Mouse (Mus musculus) gastrocnemius, adult 18-20 months (tissue): Measurements from ENCODE around the gene Tmtc2. TPM values are rescaled to one million over a fixed set of nuclear protein-coding genes. Genes with fewer than 3 reads are reported as not detected.
A peak's percentile ranks its signal among the peaks of the same experiment; 100 is the strongest.

Experiments used
- DNase-seq: peaks from one replicate; pipeline ENCODE4 v3.0.0; 2021; ENCODE audit warnings: low spot score
- total RNA-seq, 2 experiments: library from RNA; stranded (reverse); gene quantifications; 2 replicates each; pipeline ENCODE4 v1.2.3; 2021

Tmtc2 gene
- total RNA-seq, 2 experiments from 2014 or later: 1.5 to 2.0 TPM

DNA sequence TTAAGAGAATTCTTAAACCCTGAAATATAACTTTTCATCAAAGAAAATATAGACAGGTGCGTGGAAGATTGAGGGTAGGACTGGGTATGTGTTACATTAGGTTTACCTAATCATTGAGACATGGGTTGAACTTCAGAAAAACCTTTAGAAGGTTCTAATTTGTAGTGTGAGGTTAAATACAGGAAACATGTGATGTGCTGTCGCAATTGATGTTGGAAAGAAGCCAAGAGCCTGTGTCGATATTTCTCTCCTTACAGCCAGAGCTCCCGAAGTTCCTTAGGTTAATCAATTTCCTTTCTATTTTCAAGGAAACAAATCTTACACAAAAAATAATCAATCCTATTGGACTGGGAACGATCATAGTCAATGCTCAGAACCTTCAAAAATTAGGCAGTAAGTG, 261.3 kb downstream of the Tmtc2 start:
- DNase-seq: no peak

DNA sequence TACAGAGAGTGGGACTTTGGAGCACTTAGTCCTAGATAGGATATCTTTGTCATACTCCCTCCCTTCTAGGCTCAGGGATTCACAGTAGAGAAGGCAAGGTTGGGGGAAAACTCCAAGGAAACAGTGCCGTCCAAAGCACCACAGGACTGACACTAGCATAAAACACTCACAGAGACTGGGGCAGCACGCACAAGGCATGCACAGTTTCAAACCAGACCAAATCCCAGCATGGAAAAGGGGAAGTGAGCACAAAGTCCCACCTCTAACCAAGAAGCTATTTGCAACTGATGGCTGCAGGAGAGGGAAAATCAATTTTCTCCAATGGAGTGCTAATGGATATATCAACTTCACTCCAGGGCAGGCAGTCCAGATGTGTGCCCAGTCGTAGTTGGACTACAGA, 276.7 kb downstream of the Tmtc2 start:
- no peak for DNase-seq

DNA sequence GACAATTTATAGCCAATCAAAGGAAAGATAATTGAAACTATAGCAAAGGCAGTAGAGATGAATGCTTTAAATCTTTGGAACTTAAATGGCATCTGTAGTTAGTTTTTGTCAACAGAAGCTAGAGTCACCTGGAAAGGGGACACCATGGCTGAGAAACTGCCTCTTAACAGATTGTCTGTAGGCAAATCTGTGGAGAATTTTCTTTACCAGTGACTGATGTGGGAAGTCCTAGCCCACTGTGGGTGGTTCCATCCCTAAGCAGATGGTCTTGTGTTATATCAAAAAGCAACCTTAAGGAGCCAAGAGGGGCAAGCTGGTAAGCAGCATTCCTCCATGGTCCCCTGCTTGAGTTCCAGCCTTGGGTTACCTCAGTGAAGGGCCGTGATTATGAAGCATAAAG, 281.3 kb downstream of the Tmtc2 start:
- DNase-seq: no peak

DNA sequence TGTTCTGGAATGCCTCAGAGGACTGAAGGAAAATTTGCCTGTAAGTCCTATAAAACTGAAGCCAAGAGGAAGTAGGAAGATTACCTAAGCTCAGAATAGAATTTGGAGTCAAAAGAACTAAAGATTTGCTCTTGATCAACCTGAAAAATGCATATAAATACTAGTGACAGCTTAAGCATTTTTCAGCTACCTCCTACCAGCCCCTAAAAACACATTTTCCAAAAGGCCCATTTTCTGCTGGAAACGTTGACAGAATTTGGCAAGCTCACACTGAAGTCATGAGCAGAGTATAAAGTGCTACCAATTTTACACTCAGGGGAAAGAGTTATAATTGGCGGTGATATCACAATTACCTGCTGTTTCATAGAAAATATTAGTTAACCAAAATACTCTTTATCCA, 285.8 kb downstream of the Tmtc2 start:
- no peak for DNase-seq

DNA sequence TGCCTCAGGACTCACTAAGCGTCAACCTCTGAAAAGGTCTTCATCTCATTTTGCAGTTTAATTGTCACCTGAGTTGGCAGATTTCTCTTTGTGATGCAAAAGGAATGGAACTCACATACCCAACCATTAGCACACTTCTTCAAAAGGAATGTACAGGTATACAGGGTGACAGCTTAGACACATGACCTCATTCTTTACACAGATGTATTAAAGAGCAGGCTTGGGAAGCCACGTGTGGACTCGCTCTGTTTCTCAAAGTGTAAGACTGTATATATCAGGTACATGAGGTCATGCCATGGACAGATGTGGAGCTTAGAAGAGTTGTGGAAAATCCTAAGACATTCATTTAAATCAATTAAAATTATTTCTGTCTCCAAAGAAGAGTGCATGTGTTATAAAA, 286.7 kb downstream of the Tmtc2 start:
- no peak for DNase-seq

DNA sequence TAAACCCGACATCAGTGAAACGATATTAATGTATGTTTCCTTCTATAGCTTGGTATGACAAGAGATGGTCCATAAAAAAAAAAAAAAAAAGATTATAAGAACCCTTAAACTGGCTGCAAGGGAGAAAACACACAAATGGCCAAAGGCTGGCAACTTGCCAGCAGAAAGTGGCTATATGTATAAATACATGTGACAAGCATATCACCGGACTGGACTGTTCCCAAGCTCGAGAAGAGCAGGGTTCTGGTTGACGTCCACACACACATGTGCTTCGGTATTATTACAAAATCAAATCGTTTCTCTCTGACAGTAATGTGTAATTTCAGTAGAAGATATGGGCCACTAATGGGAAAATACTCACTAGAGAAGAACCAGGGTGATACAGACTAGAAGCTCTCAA, 287.2 kb downstream of the Tmtc2 start:
- DNase-seq: no peak

DNA sequence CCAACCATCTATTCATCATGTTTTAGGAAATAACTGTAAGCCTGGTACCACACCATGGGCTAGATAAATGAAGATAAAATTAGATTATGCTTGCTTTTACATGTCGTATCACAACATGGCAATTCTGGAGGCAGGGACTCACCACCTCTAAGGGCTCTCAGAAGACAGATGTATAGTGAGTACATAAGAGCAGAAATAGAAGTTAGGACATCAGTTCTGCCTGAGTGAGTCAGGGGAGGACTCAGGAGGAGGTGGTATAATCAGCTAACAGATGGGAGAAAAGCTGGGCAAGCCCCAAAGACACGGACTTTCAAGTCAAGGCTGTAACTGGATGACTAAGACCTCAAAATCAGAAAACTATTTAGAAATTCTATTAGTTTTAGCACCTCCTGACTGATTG, 288.0 kb downstream of the Tmtc2 start:
- DNase-seq: no peak

DNA sequence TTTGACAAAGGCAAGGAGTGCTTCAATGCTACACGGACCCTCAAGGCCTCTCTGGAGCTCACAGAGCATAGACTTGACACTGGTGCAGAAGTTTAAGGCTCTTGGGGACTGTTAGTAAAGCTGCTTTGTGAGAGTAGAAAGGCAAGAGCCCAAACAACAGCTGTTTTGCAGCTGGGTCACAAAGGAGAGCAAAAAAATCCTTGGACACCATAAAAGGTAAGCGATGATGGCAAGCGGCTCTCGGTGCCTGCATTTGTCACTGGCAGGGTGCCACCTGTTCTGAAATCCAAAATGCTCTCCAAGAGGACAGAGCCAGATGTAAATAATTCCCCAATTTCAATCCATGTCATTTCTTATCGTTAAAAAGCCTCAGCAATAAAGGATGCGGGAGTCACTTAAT, 290.1 kb downstream of the Tmtc2 start:
- peak; percentile 30 for DNase-seq

DNA sequence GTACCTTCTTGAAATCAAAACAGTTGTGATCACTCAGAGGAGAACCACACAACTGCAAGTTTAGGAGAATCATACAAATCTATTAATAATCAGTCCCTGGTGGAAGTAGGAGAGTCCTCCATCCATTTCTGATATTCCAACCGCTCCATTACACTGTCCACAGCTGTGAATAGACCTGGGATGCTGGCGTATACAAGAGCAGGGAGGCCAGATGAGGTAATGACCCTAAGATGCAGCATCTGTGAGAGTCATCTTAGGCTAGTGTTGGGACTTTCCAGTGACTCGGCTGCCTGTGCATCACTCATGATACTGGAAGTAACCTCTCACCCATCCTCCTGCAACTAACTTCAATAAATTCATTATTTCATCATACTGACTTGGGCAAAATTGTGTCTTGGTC, 293.3 kb downstream of the Tmtc2 start:
- DNase-seq: peak; percentile 10

DNA sequence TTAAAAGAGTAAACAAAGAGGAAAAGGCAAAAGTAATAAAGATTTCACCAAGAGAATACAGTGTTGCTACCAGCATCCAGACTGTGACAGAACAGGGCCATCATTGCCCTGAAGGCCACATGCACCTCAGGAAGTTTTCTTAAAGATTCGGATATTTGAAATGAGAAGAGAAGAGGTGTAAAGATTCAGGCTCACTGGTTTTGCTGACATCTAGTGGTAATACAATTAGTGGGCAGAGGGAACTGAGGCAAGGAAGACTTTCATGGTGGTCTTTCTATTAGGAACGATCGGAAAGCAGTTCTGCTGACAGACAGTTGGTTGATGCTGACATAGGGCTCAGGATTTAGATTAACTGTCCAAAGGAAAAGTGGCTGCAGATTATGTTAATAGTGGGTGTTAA, 314.2 kb downstream of the Tmtc2 start:
- DNase-seq: no peak

DNA sequence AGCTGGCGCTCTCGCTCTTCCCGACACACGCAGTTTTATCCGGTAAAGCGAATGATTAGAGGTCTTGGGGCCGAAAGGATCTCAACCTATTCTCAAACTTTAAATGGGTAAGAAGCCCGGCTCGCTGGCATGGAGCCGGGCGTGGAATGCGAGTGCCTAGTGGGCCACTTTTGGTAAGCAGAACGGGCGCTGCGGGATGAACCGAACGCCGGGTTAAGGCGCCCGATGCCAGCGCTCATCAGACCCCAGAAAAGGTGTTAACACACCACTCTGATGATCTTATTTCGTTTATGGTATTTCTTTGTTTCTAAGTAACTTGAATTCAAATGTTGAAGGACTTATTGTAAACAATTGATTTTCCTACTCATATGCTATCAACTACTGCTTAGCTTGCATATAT, 336.0 kb downstream of the Tmtc2 start:
- DNase-seq: peak; percentile 26

DNA sequence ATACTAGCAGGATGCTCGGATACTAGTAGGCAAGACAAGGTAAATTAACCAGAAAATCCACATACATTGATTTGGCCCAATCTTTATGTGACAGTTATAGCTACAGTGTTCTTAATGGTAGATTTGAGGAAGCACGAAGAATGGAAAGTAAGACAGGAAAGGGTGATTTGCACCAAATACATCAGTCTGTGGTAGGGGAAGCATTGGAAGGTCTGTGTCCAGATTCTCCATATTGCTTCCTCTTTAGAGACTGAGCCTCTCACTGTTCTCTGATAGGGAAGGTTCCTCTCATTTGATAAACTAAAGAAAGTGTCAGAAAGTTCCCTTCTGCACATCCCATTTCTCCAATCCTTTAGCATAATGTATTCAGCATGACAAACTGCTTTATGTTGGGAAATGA, 341.4 kb downstream of the Tmtc2 start:
- DNase-seq: no peak

DNA sequence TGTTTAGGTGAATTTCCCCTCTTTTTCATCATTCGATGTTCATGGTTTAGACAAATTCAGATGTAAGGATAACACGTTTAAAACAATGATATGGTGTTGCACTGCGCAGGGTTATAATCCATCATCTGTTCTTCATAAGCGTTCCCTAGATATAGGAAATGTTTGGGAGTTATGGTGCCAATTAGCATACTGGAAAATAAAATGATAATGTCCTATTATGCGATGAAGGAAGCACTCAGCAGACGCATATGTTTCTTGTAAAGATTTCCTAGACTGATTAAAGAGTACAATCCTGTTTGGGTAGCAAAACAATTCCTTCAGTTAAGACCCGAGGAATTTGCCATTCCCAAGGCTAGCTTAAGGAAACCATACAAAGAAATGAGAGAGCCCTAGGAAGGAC, 343.8 kb downstream of the Tmtc2 start:
- DNase-seq: no peak

DNA sequence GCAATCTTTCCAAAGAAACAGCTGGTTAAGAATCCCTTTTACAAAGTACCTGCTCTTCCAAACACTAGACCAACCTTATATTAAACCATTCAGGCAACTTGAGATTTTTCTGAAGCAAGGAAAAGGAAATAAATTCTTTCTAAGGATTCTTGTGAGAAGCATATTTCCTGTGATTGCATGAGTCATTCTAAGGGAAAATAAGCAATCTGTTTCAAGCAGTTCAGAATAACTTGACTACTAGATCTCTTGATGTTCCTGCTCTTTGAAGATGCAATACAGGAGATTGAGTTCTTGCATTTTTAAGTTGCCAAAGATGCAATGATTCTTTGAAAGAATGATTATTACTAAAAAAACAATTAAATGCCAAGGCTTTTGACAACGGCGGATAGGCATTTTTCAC, 345.6 kb downstream of the Tmtc2 start:
- no peak for DNase-seq

DNA sequence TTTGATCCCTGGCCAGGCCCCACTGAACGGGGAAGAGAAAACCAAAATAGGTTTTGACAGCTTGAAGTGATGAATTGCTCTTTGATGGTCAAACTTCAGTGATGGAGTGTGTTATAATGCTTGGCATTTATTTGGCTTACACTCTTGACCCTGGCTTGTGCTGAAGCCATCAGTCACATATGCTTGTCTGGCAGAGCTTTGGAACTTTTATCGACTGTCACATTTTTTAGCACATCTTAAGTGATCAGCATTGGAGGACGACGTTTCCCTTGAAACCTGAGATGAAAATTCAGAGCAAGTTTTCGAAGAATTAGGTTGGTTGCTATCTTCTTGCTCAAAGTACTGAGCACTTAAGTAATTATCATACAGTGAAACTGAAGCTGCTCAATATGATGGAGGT, 346.6 kb downstream of the Tmtc2 start:
- no peak for DNase-seq

DNA sequence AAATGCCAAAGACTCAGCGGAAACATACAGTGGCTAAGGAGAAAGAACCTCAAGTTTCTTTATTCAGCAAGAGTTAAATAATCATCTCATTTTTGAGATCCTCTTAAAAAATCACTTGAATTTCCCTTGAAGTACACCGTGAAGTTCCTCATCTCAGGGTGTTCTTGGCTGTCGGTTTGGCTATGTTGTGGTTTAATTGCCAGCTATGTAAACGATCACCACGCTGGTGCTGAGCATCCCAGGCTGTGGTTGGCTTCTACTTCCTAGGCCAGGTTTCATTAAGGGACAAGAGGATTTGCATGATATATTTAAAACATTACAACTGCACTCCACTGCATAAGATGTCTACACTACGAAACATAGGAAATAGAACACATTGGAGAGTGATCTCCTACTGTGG, 348.5 kb downstream of the Tmtc2 start:
- DNase-seq: no peak

DNA sequence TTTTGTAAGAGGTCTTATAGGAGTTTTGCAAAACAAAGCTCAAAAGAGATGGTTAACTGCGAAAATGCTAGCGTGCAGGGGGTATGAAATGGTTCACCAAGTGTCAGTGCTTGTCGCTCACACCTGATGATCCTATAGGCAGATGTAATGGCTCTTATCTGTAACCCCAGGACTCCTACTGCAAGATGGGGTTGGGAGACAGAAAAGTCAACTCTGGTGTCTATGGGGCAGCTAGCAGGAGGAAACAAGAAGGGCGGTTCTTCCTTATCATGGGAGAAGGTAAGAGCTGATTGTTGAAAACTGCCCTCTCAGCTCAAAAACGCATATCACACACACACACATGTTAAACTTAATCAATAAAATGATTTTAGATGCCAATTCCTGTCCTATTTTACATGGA, 351.3 kb downstream of the Tmtc2 start:
- no peak for DNase-seq

DNA sequence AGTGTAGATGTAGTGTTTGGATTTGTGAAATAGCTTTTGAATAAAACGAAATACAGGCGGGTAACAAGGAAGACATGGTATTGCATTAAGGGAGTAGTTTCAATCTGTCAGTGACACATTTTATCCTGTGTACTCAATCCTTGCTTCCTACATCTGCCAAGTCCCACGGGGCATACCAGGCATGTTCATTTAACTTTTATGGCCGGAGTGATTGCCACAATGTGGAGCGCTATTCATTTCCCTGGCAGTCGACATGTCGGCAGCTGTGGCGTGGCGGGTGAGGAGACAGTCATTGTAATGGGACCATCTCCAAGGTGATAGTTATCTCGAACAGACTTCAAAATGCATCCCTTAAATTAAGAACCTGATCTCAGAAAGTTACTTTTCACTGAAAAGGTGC, 372.8 kb downstream of the Tmtc2 start:
- DNase-seq: no peak

DNA sequence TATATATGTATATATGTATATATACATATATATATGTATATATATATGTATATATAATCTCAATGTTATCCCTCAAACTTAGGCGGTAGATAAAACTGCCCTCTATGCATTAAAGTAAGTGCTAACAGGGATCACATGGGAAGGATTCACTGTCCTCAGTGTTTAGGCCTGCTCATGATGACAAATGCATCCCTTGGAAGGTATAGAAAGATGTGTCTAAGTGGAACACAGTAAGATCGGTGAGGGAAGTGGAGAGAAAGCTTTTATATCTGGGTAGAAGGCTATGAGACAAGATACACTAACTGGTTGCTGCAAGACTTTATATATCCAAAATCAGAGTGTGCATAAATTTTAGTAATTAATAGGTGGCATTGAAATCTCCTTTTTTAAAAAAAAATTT, 373.6 kb downstream of the Tmtc2 start:
- DNase-seq: no peak

DNA sequence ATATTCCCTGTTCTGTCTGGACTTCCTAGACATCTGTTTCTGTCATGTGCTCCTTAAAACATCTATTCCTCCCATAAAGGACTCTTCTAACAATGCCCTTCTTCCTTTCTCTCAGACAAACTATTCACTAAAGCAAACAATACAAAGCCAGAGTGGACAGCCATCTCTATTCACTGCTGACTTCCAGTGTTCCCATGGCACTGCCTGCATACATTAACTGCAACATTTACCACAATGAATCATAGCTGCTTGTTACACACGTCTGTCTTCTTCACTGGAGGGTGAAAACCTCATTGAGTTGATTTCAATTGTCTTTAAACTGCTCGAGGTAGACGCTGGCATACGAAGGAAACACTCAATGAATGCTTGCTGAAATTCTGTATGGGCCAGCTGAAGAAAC, 374.2 kb downstream of the Tmtc2 start:
- DNase-seq: no peak

DNA sequence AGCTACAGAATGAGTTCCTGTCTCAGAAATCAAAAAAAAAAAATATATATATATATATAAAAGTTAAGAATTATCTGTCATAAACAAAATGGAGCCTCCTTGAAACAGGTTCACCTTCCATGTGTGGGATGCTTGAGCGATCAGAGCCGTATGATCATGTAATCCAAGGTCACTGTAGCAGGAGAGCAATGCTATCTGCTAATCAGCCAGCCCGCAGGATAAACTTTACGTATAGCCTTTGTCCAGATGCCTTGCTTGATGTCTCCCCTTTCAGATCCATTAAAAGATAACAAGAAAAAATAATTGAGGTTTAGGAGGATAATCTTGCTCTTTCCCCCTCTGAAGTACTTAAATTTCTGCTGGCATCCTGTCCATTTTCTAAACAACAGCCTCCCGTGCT, 374.7 kb downstream of the Tmtc2 start:
- DNase-seq: no peak

DNA sequence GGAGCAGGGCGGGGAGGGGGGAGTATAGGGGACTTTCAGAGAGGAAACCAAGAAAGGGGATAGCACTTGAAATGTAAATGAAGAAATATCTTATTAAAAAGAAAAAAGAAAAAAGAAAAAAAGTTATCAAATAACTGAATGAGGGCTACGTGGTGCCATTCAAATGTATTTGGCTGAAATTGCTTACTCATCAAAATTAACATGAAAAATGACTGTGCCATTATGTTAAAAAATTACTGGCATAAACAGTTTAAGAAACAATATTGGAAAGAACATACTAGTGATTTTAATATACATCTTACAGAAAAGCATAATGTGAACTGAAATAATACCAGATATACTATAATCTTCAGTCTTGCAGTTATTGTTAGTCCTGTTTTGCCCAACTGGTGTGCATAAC, 378.9 kb downstream of the Tmtc2 start:
- no peak for DNase-seq

DNA sequence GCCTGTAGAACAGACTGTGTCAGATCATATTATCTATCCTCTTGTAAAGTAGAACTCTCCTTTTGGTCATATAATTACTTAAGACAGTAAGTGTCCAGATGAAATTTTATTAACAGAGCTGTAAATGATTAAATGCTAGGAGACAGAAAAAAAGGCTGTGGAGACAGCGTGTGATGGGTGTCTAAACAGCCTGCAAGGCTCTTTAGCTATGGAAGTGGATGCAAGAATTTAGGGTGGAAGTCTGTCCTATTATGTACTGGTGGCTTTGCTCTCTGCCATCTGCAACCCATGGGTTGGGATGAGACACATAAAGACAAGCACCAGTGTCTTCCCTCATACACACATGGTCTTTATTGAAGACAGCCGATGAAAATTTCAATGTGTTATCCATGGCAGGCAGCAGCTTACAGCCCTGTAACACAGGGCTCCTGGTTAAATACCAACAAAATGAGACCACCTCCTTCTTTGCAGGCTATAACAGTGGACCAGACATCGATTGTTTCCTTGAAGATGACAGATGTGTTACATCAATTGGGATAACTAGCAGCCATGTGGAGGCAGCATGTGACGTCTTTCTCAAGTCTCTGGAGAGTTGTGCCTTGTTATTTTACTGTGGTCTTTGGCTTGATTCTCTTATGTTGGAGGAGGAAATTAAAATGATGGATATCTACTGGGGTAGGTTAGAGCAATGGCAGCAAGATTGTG, 380.3 kb downstream of the Tmtc2 start:
- DNase-seq: no peak

DNA sequence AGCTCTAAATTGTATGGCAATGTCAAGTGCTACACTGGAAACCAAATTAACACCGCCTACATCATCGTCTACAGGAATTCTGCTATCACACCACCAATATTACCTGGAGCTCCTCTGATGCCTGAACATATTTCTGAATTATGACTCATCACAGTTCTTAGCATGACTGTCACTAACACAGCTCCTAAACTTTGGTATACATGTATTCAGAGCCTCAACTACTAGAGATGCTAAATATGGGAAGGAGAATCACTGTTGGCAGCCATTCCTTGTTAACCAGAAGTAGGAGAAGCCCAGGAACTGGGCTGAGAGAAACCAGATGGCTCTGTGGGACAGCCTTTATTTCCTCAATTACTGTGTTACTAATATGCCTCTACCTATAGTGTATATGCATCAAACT, 382.2 kb downstream of the Tmtc2 start:
- no peak for DNase-seq
